Mouse (Mus musculus) C2C12 (cell line): ENCODE results near the gene Acsf3.

Experiments used
- CEBPB ChIP-seq: IDR thresholded peaks from one replicate; pipeline ENCODE4 v1.6.1; 2011; ENCODE audit warnings: low read depth, mild to moderate bottlenecking, control low read depth, moderate library complexity
- CTCF ChIP-seq: IDR thresholded peaks from one replicate; pipeline ENCODE4 v1.5.1; 2011; ENCODE audit not compliant: control insufficient read depth, insufficient read depth, insufficient read length
- MYOD1 ChIP-seq: IDR thresholded peaks from one replicate; pipeline ENCODE4 v1.6.1; 2011; ENCODE audit warnings: low read depth; ENCODE audit not compliant: control insufficient read depth, insufficient read length
- USF1 ChIP-seq: IDR thresholded peaks from one replicate; pipeline ENCODE4 v1.6.1; 2011; ENCODE audit warnings: low read depth, mild to moderate bottlenecking, control low read depth, moderate library complexity

GRCm38 (mm10) chr8:122803906-122804761 lies 28.8 kb downstream of the Acsf3 start:
- TF ChIP-seq CTCF (no peak), CEBPB (no peak), MYOD1 (no peak), USF1 (no peak)
